Mouse (Mus musculus): Measurements from ENCODE around the gene Hdhd3.
"Not testable (repeated sequence)": the region's sequence is repeated elsewhere in the genome, so short reads cannot be mapped to it uniquely, and the experiment has no call there.

The Hdhd3 gene

DNA sequence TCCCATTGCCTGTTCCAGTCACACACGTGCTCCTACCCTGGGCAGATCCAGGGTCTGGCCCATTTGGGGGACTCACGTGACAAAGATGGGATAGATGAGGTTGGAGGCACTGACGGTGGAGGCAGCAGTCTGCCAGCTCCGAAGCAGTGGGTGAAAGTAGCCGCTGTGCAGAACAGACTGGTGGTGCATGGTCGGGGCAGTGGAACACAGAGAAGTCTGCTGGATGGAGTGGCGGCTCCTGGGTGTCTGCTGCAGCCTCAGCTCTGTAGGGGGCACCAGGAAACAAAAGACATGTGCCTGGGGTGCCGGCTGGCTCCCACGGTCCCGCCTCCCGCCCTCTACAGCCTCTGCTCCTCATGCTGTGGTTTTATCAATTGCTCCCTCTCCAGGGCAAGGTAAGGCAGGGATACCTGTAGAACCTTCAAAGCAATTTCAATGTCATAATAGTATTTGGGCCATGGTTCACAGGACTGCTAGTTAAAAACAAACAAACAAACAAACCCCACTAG is 10.8 kb upstream of the Hdhd3 start:
- DNase-seq (ENCODE audit: low read depth, low spot score): no peak

DNA sequence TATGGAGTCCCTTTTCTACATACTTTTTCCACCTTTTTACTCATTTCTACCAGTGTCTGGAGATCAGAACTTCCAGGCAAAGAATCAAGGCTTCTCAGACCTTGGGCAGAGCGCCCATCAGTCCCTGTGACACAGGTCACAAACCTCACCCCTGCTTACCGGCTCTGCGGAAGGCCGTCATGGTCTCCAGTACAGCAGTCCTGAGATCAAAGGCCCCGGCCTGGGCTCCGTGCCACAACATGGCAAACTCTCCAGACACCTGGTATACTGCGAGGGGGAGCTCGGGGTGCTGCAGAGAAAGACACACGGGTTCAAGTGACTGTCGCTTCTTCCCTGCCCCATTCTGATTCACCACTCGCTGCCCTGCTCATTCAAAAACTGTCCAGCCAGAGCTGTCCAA is 6.7 kb upstream of the Hdhd3 start:
- no peak for DNase-seq (ENCODE audit: low read depth, low spot score)

DNA sequence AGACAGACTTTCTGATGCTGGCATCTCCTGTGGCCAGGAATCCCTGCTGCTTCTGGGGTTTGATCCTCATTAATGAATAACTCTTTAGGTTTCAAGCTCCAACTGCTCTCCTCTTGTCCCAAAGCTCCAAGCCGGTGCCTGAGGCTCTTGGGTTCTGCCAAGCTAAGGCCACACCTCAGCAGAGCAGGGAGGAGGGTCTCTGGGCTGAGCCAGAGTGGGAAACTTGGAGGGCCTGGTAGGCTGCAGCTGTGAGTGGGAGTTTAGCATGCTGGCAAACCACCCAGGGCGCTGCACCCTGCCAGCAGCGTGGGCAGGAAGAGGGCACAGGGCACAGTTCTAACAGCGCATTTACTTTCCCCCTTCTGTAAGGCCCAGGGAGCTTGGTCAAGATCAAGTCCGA is 5.6 kb upstream of the Hdhd3 start:
- no peak for DNase-seq (ENCODE audit: low read depth, low spot score)

DNA sequence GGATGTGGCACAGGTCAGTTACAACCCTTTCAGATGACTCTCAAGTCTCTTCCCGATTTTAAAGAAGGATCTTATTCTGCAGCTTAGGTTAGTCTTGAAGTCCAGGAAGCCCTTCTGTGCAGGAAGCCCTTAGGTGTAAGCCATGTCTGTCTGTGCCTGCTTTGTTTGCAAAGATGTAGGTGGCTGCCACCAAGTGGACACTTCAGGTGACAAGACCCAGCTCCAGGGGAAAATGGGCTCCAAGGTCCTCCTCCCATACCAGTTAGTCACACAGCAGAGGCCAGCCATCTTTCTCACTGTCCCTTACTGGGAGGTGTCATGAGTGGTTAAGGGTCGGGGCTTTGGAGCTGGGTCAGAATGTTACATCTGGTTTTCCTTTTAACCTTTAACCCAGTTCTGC is 3.5 kb upstream of the Hdhd3 start:
- DNase-seq (ENCODE audit: low read depth, low spot score): peak; percentile 58

DNA sequence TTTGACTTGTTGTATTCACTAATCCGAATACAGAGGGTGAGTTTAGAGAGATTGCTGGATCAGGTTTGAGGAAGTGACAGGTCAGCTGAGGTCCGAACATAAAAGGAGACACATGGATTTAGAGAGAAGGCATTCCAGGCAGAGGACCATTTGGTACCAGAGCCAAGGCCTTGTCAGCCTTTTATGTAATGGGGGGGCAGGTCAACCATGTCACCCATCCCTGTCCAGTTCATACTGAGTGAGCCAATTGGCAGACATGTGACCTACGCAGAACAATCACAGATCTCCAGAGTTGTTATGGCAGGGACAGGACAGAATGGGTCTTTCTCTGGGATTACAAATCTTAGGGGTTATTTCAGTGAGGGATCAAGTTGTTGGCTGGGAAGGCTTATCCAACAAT is 2.7 kb upstream of the Hdhd3 start:
- DNase-seq (ENCODE audit: low read depth, low spot score): no peak

DNA sequence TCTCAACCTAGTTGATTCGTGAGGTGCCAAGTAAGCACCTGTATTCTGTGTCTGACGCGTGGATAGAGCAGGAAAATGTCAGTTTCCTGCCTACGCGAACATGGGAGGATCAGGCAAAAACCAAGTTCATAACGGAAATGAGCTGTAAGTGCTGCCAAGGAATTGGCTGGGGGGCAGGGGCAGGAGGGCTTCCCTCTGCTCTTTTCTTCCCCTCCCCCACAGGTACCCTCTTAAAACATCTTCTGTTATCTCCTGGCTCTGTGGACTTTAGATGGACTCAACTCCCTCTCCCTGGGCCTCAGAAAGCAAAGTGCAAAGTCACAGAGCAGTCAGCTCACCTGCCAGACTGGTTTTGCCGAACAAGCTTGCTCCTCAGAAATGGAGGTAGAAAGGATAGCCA is 298 bp downstream of the Hdhd3 start:
- DNase-seq (ENCODE audit: low read depth, low spot score): peak; percentile 44

DNA sequence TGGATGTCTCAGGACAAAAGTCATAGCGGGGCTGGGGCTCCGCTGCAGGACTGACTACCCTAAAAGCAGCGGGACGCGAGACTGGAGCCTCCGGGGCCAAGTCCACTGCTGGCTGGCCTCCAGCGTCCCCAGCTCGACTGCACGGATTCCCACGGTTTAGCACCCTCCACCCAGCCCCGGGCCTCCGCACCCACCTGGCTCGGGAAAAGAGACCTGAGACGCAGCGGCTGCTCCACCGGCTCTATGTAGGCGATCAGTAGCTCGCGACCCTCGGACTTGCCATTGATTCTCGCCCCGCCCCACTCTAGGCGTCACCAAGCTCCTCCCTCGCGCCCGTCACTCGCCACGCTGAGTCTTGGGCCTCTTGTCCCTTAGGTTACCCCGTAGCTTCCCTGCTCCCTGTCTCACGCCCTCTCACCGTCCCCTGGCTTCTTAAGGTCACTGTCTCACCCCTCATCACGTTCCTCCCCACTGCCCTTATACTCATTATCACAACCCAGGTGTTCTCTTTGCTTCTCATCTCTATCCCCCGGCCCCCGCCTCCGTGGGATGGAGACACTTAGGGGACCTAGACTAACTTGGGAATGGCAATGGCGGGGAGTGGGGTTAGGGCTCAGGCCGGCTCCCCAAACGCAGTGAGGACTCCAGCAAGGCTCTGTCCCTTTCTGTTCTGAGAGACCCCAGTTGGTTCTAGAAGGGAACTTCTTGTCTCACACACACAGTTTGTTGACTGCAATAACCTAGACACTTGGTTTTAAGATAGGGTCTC is 1.1 kb downstream of the Hdhd3 start:
- DNase-seq (ENCODE audit: low read depth, low spot score): peak; percentile 75

DNA sequence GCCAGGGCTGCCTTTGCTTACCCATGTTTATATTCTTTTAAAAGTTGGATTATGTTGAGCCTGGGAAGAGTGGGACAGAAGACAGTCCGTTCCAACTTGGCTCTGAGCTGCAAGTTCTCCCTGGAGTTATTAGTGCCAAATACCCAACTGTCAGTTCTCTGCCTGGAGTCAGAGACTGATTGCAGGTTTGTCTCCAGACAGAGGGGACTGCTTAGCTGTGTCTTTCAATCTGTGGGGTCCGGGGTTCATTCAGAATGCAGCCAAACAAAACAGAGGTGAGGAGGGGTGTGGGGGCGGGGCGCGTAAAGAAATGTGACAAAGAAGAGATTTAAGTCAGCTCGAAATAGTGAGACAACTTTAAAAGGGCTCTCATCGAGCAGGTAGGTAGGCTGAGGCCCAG is 1.7 kb downstream of the Hdhd3 start:
- DNase-seq (ENCODE audit: low read depth, low spot score): no peak

DNA sequence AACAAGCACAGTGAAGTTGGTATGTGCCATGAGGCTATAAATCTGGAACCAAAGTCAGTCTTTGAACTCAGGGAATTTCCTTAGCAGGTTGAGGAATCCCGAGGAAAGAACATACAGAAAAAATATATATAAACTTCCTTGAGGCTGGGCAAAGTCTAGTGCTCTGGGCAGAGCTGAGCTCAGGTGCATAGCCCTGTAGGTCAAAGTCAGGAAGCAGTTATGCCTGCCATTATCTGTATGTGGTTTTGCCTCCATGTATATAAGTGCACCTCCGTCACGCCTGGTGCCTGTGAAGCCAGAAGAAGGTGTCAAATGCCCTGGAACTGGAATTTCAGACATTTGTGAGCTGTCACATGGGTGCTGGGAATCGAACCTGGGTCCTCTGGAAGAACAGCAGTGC is 2.5 kb downstream of the Hdhd3 start:
- no peak for DNase-seq (ENCODE audit: low read depth, low spot score)

DNA sequence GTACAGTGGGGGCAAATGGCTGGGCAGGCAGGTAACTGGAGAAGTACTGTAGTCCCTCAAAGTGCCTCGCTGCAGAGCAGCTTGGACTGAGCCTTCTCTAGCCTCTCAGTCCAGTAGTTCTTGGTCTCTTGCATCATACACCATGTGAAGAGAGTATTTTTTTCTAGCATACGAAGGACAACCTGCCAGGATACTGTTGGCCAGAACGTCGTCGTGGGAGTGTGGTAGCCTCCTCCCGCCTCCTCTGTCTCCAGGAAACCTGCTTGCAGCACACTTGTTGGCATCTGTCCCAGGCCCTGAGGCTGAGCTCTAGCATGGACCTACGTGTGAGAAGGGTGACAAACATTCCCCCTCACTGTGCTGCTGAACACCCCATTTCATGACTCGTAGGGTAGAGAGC is 6.5 kb downstream of the Hdhd3 start:
- no peak for DNase-seq (ENCODE audit: low read depth, low spot score)

DNA sequence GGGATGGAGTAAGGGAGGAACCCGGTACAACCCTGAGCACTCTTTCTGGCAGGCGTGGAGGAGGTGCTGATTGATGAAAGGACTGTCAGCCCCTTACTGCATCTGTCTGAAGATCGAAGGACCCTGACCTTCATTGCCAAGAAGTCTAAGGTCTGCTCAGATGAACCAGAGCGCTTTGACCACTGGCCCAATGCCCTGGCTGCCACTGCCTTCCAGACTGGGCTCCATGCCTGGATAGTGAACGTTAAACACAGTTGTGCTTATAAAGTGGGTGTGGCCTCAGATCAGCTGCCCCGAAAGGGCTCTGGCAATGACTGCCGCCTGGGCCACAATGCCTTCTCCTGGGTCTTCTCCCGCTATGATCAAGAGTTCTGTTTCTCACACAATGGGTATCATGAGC is 7.3 kb downstream of the Hdhd3 start:
- no peak for DNase-seq (ENCODE audit: low read depth, low spot score)

DNA sequence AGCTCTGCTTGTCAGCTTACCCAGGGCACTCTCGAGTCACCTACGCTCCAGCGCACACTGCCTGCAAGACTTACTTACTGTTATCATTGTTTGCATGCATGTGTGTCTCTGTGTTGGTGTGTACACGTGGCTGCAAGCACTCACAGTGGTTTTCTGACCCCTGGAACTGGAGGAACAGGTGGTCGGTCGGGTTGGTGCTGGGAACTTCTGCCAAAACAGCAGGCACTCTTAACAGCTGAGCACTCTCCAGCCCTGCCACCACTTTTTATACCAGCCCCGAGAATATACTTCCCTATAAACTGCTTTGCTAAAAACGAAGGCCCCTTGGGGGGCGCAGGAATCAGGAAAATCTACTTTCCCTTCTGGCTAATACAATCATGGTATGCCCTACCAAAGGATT is 9.0 kb downstream of the Hdhd3 start:
- DNase-seq (ENCODE audit: low read depth, low spot score): no peak

DNA sequence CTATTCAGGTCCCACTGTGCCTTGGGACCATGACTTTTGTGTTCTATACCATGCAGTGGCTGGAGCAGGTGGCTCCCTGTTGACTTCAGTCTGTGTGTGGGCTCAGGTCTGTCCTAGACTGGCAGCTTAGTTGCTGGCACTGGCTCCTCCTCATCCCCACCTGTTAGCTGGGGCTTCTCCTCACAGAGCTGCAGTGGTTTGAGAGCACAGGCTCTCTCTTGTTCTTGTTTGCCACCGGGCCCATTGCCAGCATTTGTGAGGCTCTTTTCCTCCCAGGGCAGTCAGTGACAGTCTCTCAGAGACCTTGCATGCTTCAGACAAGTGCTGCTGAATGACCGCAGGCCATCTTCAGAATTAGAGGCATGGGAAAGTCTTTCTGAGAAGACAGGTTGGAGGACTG is 10.6 kb downstream of the Hdhd3 start:
- DNase-seq (ENCODE audit: low read depth, low spot score): no peak

DNA sequence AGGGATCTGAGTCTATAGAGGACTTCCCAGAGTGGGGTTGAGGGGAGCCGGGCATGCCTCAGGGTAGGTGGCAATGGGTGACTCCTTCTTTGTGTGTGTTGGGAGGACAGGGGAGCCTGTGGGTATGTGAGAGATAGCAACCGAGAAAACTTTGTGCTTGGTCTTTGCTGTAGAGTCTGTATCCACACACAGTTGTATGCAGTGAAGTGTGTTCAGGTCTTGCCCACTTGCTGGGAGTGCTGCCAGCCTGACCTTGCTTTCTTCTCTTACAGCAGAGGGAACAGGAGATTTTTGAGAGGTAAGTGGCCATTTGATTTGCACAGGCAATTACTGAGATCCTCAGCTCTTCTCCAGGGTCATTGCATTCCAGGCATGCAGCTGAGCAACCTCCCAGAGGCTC is 15.4 kb downstream of the Hdhd3 start:
- DNase-seq (ENCODE audit: low read depth, low spot score): no peak

DNA sequence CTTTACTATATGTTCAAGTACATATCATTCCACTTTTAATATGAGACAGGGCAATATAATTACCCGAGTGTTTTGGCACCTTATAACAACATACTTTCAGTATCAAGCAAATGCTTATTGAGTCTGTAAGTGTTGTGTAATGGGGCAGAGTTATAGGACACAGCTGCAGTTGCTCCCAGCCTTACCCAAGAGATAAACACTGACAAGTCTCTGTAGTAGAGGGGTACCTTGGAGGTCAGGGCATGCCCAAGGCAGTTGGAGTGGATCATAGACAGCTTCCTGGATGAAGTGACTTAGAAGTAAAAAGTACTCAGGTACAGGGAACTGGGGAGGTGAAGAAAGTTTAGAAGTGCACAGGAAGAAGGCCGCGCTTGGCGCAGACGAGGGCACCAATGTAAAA is 16.1 kb downstream of the Hdhd3 start:
- no peak for DNase-seq (ENCODE audit: low read depth, low spot score)

DNA sequence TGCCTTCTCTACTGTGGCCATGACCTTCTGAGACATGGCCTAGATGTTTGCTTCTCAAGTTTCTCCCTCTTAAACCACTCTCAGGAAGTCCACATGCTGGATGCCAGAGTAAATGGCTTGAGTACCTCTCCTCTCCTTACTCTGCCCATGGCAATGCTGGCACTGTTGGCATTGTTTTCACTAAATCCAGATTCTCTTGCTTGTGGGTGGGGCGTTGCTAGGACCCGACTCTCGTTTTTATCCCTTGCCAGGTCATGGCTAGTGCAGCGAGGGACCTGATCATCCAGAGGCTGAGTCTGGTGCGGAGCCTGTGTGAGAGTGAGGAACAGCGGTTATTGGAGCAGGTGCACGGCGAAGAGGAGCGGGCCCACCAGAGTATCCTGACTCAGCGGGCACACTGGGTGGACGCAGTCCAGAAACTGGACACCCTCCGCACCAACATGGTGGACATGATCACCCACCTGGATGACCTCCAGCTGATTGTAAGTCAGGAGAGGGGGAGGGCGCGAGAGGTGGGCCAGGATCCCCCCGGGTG is 17.0 kb downstream of the Hdhd3 start:
- DNase-seq (ENCODE audit: low read depth, low spot score): no peak

DNA sequence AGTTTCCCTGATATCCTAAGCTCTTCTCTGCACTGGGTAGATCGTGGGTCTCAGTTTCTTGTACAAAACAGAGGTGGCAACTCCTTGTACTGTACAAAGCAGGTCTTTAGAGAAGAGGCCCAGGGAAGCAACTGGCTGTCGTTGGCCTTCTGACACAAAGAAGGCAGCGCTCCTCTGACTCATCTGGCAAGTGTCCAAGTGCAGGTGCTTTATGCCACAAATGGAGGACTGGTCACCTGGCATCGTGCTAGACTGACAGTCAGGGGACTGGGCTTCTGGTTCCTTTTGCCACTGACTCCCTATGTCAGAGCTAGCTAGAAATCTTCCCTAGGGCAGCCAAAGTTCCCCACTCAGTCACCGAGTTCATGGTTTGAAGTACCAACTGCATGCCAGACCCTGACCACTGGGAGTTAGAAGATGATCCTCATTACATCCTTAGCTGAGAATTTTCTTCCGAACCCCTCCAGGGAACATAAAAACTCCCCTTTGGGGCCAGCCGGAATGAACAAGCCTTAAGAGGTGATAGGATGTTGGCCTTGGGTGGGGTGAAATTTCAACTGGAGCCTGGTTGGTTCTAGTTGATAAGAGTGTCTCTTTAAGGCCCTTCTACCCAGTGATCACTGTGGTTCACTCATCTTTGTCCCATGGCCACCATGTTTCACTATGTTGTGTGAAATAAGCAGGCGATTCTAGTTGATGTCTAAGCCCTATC is 17.7 kb downstream of the Hdhd3 start:
- DNase-seq (ENCODE audit: low read depth, low spot score): no peak

DNA sequence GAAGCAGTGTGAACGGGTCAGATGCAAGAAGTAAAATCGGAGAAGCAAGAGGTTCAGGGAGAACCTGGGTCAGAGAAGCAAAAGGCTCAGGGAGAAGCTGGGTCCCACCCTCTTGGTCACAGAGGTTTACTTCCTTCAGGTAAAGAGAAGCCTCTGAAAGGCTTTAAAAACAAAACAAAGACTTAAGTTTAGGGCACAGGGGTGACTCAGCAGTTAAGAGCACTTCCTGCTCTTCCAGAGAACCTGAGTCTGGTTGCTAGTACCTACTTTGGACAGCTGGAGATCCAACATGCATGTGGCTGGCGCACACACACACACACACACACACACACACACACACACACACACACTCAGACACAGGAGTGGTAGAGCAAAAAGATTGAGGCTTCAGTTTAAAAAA is 18.3 kb downstream of the Hdhd3 start:
- no peak for DNase-seq (ENCODE audit: low read depth, low spot score)

DNA sequence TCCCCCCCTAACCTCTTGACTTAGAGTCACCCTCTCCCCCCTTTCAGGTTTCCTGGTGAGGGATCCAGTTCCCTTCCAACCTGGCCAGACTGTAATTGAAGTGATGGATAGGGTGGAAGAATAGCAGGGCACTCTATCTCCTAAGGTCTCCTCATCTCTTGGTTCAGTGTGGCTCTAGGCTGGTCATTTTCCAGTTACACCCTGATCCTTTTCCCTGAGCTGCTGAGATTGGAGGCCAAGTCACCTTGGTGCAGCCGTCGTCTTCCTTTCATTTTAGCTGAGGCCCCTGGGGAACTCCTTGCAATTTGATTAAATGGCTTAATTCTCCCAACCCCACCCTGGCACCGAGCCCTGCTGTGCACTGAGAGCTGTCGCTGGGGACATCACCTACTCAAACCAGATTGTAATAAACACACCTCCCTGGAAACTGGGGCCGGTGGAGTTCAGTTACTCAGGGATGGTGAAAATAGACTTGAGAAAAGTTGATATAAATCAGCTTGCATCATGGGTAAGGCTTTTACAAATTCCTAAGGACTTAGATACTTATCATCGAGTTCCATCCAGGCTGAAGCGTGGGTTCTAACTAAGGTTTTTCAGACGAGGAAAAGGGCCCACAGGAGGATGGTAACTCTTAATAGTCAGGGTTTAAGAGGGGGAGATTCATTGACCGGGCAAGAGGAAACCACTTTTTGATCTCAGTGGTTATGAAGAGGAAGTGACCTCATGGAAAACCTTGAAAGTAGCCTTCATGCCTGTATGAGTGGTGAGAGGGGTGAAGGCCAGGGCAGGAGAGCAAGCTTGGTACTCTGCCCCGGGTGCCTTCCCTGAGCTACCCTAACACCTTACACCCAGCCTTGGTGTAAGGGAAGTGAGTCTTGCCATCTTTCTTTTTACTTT is 22.3 kb downstream of the Hdhd3 start:
- peak; percentile 71 for DNase-seq (ENCODE audit: low read depth, low spot score)

DNA sequence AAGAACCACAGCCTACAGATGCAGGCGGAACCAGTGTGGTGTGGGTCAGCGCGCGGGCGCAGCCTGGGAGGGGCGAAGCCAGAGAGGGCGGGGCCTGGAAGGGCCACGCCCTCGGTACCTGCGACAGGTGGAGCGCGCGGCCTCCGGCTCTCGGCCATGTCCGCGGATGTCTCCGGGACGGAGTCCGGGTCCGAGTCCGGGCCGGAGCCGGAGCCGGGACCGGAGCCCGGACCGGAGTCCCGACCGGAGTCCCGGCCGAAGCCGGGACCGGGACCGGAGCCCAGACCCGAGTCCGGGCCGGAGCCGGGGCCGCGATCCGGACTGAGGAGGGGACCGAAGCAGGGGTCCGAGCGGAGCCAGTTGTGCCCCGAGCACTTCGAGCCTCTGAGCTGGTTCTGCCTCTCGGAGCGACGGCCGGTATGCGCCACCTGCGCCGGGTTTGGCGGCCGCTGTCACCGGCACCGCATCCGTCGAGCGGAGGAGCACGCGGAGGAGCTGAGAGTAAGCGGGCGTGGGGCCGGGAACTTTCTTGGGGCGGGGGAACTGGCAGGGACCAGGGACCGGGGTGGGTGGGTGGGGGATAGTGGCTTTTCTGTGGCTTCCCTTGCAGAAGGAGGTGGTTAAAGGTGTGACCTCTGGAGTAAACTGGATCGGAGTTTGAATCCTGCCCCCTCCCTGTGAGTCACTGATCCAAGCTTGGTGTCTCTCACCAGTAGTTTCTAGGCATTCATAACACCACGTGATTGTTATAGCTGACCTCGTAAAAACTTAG is 23.1 kb downstream of the Hdhd3 start, which contains the start of gene Bspry:
Gene Bspry (plus strand): TSS at position 117 of the 772 bp plus-strand sequence.
- peak; percentile 81 for DNase-seq (ENCODE audit: low read depth, low spot score)

DNA sequence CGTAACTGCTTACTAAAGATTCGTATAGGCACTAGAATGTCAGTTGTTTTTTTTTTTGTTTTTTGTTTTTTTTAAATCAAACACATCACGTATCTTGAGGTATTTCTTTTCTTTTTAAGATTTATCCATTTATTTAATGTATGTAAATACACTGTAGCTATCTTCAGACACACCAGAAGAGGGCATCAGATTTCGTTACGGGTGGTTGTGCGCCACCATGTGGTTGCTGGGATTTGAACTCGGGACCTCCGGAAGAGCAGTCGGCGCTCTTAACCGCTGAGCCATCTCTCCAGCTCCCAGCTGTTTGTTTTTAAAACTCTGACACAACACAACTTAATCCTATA is 23.7 kb downstream of the Hdhd3 start:
- DNase-seq (ENCODE audit: low read depth, low spot score): not testable (repeated sequence)
